ENCODE assay signal across 8 mouse cellular contexts in the genomic region with DNA sequence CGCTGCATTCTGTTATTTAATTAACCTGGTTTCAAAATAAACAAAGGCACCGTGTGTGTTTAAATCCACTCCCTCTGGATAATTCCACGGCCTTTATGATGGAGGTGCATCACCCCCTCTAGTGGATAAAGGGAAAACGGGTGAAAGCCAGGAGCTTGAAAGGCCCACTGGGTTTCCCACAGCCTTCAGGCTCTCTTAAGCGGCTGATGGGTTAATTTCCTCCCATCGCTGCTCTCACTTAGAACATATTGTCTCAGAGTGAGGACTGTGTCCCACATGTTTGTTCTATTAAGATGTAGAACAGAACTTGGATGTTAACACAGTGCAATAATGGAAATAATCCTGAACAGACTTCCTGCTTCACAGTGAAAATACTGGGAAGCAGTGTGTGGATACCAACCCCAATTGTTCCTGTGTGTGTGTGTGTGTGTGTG. TPM values are rescaled to one million over a fixed set of nuclear protein-coding genes. Genes with fewer than 3 reads are reported as not detected.
DNase-seq lines count a peak whose midpoint lies in the region; ATAC-seq and TF ChIP-seq lines count a peak whose summit lies in the region.

No protein-coding gene starts in this region.

- no peak for ATAC-seq in heart, embryonic 11.5 days (replicated peaks; ENCODE audit: insufficient number of reproducible peaks, low FRiP score, low TSS enrichment)
- no peak for ATAC-seq in kidney, postnatal 0 days (replicated peaks; ENCODE audit: low FRiP score, low read depth)

- no peak overlapping the region for H3K27ac ChIP-seq in heart, embryonic 11.5 days (ENCODE audit: low read depth, low read length)
- no peak overlapping the region for H3K27ac ChIP-seq in kidney, postnatal 0 days

- no peaks in the 10 kb centered on the region for H3K27me3 ChIP-seq in heart, embryonic 11.5 days (ENCODE audit: control insufficient read depth, insufficient read depth, low read length)
- no peaks in the 10 kb centered on the region for H3K27me3 ChIP-seq in kidney, postnatal 0 days (ENCODE audit: insufficient read depth, low read length)

- no peaks in the 10 kb centered on the region for H3K36me3 ChIP-seq in heart, embryonic 11.5 days (ENCODE audit: control insufficient read depth, insufficient read depth, low read length)
- no peaks in the 10 kb centered on the region for H3K36me3 ChIP-seq in kidney, postnatal 0 days (ENCODE audit: insufficient read depth, low read length)

- H3K4me1 ChIP-seq in heart, embryonic 11.5 days (ENCODE audit: control insufficient read depth, insufficient read depth, low read length), result no peaks in the 10 kb centered on the region
- H3K4me1 ChIP-seq in kidney, postnatal 0 days (replicated peaks; ENCODE audit: insufficient read depth, low read length), result no peaks in the 10 kb centered on the region

- peak; percentile 89 for DNase-seq in heart, adult 11 months
- peak; percentile 33 to 62 for DNase-seq in cerebellum, postnatal 25 days
- peak; percentile 39 to 40 for DNase-seq in heart, adult 9 months (ENCODE audit: low spot score in 2 of 2)
- DNase-seq in kidney, postnatal 0 days (ENCODE audit: low spot score), result peak; percentile 79
- DNase-seq in lung, adult 18-20 months, result peak; percentile 13 to 44
- DNase-seq in retina, embryonic 14.5 days (ENCODE audit: low spot score), result peak; percentile 82
- no peak for DNase-seq in spleen, adult 18-20 months

- H3K4me2 ChIP-seq in heart, embryonic 11.5 days, result no peak overlapping the region
- H3K4me2 ChIP-seq in kidney, postnatal 0 days (ENCODE audit: low read length), result no peak overlapping the region

- 18% methylated on average over 6 of the region's 6 CpGs for WGBS in heart, embryonic 11.5 days (ENCODE audit: insufficient replicate concordance)
- 6% methylated on average over 6 of the region's 6 CpGs for WGBS in kidney, postnatal 0 days

- peak; percentile 80 for TF ChIP-seq CTCF in kidney, postnatal 0 days (IDR thresholded peaks at IDR 0.05; ENCODE audit: low read depth)

- no peak overlapping the region for H3K9ac ChIP-seq in heart, embryonic 11.5 days (ENCODE audit: low read depth, low read length)
- H3K9ac ChIP-seq in kidney, postnatal 0 days (ENCODE audit: low read depth, low read length), result no peak overlapping the region

- H3K4me3 ChIP-seq in heart, embryonic 11.5 days (ENCODE audit: low read depth, low read length), result no peak overlapping the region
- no peak overlapping the region for H3K4me3 ChIP-seq in kidney, postnatal 0 days (replicated peaks; ENCODE audit: low read depth, low read length)

- H3K9me3 ChIP-seq in heart, embryonic 11.5 days (replicated peaks; ENCODE audit: control insufficient read depth, low read length), result no peaks in the 10 kb centered on the region
- H3K9me3 ChIP-seq in kidney, postnatal 0 days (replicated peaks; ENCODE audit: low read length), result no peaks in the 10 kb centered on the region

RNA-seq across cellular contexts. Expression of gene Sox5, which starts 33.2 kb away (rescaled TPM):
- 11.4 and 16.2 TPM in 2 replicates for polyA plus RNA-seq in heart, embryonic 11.5 days (2014; fragmentation: Nextera tagmentation; extraction: Ambion mirVana)
- 6.1 and 9.3 TPM in 2 replicates for polyA plus RNA-seq in kidney, postnatal 0 days (2015; fragmentation: Nextera tagmentation; extraction: Ambion mirVana)

Comparison
In these comparisons a context has a peak if more than half of its experiments do, and no peak if none do; other contexts are left out.
1. DNase-seq: peak in heart, adult 11 months (single experiment), cerebellum, postnatal 25 days (2 of 2), heart, adult 9 months (2 of 2), kidney, postnatal 0 days (single experiment), lung, adult 18-20 months (2 of 2) and retina, embryonic 14.5 days (single experiment); none in spleen, adult 18-20 months (0 of 2).